Mouse (Mus musculus) 3134 (cell line): ENCODE results near the gene Olfr679.
"Not testable (repeated sequence)": the region's sequence is repeated elsewhere in the genome, so short reads cannot be mapped to it uniquely, and the experiment has no call there.

Experiments
- DNase-seq: peaks from one replicate; pipeline ENCODE4 v3.0.0-alpha.2; 2011; ENCODE audit warnings: low spot score; ENCODE audit not compliant: insufficient read length; ENCODE audit errors: extremely low read depth

Gene Olfr679

GRCm38 (mm10) chr7:105080905-105081304, at the start of gene Olfr679:
Gene Olfr679 (plus strand): TSS chr7:105081205.
- DNase-seq: no peak

GRCm38 (mm10) chr7:105032398-105032797, 48.6 kb upstream of the Olfr679 start, which contains the start of gene Olfr676:
Gene Olfr676 (plus strand): TSS chr7:105032698.
- DNase-seq: no peak

DNA sequence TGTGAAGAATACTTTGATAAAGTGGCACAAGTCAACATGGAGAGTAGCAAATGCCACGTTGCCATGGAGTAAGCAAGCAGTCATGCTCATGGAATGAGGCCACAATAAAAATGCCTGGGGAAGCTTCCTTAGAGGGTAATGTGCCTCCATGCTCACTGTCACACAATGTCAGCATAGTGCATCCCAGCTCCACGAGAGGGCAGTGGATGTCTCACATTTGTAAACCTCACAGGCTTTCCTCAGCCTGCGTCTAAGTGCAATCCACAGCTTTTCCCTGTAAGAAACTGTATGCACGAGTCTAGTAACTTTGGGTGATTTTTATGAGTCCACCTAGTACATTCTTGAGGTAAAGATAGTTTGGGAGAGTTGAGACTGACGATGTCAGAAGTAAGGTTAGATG, 47.2 kb upstream of the Olfr679 start:
- DNase-seq: not testable (repeated sequence)

DNA sequence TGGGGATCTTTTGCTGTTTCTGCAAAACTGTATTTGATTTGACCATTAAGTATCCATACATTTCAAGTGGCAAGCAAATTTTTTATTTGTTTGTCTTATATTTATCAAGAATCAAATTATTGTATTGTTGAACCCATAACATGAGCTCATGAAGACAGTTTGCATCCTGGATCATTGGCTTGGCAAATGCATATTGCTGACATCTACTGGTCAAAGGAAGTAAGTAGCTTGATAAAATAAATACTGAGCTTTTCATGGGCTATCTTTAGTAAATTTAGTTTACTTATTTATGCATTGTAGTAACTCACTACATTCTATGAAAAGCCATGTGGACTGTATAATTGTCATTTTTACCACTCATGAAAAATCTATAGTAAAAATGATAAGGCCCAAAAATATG, 22.1 kb upstream of the Olfr679 start:
- DNase-seq: no peak

GRCm38 (mm10) chr7:105064175-105064574, 16.8 kb upstream of the Olfr679 start, which contains the start of gene Olfr678:
Gene Olfr678 (plus strand): TSS chr7:105064475.
- DNase-seq: no peak

GRCm38 (mm10) chr7:105092717-105093116, 11.7 kb downstream of the Olfr679 start, which contains the start of gene Olfr680-ps1:
Gene Olfr680-ps1 (minus strand): TSS chr7:105092817.
- DNase-seq: not testable (repeated sequence)

DNA sequence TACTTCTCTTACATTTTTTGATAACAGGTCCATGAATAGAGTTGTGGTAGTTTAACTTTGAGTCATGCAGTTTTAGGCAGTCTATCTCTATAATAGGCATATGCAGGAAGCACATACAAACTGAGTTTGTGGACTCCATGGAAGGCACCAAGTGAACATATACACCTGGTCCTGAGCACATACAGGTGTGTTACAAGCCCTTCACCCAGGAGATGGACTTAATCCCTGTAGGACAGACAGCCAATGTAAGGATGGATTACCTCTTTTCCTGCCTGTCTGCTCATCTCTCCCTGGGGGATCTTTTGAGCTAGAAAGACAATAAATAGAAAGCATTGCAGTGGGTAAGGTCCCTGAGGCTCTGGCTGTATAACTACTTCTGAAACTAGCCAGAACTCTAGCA, 35.5 kb downstream of the Olfr679 start, which contains the start of gene Olfr681:
Gene Olfr681 (plus strand): TSS at position 301 of the 400 bp plus-strand sequence.
- DNase-seq: no peak
